Mouse (Mus musculus) 3134 (cell line): ENCODE data around the gene Auh.

ENCODE experiments used
- DNase-seq: peaks from one replicate; pipeline ENCODE4 v3.0.0-alpha.2; 2011; ENCODE audit warnings: low spot score; ENCODE audit not compliant: insufficient read length; ENCODE audit errors: extremely low read depth

Auh gene

DNA sequence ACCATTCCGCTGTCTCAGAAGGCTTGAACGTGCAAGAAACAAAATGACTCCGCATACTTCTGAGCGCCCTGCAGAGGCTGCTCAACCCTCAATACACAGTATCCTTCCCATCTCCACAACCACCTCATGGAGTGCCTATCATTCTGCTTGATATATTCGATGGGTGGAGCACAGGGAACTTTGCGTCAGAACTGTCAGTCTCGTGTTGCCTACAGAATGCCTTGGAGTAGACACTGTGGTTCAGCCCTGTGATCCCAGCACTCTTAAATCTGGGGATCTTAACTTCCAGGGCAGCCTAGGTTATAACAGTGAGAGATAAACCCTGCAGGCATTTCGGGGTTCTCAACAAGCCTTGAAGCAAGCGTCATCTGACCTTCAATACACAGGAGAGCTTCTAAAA is 1.1 kb downstream of the Auh start:
- no peak for DNase-seq

DNA sequence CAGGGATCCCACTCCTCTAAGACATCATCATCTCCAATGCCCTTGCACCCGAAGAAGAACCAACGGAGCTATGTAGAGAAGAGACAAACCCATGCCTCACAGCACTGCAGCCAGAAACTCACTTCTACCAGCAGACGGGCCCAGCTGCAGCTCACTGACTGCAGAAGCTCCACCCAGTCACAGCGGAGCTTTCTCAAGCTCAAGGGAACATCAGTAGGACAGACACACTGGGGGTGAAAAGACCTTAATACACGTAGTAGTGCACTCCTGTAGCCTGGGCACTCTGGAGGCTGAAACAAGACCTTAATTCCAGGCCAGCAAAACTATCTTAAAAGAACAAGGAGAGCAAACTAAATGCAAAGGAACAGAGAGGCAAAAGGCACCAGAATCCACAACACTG is 5.0 kb downstream of the Auh start:
- no peak for DNase-seq

DNA sequence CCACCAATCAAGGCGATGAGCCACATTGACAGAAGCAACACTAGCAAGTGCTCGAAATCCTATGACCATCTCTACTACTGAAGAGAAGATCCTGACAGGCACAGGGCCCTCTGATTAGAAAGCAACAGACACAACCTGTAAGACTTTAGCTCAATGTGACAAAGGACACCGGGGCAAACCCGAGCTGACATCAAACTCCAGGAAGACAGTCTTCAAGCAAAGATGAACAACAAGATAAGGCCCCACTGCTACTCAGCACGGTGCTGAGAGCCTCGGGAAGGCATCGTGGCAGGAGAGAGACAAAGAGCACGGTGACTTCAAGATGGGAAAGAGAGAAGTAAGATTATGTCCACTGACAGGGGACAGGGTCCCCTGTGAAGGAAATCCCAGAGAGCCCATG is 7.5 kb downstream of the Auh start:
- DNase-seq, result no peak

DNA sequence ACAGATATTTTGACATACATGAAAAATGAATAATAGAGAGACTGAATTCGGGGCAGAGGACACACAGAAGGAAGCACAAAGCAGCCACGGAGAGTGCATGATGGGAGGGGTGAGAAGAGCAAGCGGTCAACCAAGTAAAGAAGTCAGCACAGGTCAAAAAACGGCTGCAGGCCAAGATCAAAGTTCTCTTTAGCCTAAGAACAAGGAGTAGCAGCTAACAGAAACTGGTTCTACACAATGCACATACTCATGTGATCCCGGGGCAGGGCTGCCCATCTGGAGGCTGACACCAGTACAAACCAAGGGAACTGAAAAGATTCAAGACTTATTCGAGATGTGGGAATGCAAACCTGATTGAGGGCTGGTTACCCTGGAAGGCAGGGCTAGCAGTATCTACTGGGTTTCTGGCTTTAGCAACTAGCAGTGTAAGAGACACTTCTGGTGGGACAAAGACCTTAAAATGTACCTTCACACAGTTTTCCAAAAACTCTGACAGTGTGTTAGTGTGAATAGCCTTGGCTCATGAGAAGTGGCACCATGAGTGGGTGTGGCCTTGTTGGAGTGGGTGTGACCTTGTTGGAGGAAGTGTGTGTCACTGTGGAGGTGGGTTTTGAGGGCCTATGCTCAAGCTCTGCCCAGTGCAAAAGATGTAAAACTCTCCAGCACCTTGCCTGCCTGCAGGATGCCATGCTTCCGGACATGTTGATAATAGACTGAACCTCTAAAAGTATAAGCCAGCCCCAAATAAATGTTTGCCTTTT is 8.2 kb downstream of the Auh start:
- no peak for DNase-seq

DNA sequence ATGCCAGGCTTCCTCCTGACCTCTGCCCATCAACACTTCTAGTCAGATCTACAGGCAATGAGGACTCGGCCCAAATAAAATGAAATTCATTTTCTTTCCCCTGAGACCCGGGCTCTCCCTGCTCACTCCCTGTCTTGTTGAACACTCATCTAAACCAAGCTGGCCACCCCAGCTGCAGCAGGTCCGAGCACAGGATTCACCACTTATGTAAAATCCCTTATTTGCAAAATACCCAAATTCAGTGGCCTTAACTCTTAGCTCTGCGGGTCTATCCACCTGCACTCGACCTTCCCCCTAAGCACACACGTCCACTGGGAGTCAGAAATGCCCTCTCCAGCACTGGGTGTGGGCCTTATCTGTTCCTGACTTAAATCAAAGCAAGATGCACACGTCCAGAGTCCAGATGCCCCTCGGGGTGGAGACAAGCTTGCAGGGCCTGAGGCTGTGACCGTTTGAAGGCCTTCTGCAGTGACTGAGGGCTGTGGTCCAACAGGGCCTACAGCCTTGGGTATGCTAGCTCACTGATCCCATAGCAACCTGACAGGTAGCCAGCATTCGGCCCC is 9.6 kb downstream of the Auh start:
- DNase-seq, result no peak

DNA sequence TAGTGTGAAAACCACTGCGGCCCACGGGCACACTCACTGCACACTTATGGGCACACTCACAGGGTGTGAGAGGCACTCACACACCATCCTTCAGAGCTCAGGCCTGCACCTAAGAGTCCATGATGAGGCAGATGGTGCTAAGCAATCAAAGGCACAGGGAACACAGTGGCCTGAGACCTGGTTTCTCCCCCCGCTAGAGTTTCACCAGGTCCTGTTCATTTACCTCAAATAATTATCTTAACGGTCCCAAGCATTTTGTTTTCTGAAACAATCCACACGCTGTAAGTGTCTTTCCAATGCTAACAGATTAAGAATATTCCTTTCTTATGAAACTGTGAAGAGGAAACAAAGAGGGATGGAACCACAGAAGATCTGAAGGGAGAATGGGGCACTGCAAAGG is 11.1 kb downstream of the Auh start:
- DNase-seq, result no peak

DNA sequence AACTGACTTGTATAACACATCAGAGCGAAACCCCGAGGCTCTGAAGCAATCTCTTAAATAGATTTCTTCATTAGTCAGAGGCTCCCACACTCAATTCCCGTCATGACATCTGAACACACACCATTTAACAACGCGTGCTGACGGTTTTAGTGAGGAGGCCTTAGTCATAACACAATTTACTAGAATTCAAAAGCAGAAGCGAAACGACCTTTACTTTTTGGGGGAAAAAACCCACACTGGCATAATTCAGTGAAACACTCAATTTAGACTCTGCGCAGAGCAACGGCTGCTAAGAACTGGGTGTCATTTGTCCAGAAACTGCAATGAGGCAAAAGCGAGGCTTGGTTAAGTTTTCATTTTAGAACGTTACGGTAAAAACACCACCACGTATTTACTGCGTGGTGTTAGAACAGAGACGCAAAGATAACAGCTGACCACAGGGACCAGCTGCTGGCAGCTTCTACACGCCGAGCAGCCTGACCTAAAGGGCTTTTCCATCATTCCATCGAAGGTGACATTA is 14.8 kb downstream of the Auh start:
- no peak for DNase-seq

DNA sequence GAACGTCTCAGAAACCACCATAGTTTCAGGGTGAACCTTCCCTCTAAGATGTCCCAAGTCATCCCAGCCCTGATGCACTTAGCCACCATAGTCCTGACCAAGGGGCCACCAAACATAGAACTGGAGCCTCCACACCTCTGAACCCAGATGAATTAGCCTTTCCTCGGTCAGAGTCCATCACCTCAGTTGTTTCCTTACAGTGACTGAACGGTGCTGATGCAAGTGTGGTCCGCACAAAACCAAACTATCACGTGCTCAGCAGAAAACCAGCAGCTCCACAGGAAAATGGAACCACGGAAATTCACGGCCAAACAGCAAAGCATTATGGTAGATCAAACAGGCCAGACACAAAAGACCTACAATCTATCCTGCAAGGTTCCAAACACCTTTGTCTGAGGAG is 15.6 kb downstream of the Auh start:
- DNase-seq, result no peak

DNA sequence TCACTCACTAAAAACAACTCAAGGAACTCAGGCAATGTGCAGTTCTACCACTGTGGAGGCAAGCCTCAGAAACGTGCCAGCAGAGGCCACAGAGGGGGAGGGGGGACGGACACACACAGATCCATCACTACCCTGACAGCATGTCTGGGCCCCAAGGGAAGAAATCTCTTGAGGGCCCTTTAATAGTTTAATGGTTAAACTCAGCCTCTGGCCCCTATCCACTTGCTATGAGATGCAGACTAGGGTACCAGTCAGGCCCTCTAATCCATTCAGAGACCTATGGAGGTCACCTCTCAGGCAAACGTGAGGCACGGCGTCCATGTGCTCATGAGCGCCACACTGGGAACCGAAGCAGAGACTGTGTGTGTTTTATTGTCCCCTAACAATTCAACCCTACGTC is 17.0 kb downstream of the Auh start:
- DNase-seq, result no peak

DNA sequence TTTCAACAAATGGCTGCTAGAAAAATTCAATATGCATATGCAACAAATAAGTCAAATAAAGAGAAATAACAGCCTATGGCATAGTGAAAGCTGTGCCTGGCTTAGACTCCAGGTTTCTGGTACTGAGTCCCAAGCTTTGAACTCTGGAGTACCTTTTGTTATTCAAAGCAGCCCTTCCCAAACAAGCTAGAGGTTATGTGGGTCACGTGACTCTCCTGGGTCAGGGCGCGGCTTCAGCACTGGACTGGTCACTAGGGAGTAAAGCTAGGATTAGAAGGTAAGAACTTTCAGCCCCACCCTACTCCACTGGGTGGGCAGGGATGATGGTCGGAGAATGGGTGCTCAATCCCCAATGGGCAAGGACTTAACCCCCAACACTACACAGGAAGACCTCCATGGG is 18.2 kb downstream of the Auh start:
- DNase-seq, result no peak

DNA sequence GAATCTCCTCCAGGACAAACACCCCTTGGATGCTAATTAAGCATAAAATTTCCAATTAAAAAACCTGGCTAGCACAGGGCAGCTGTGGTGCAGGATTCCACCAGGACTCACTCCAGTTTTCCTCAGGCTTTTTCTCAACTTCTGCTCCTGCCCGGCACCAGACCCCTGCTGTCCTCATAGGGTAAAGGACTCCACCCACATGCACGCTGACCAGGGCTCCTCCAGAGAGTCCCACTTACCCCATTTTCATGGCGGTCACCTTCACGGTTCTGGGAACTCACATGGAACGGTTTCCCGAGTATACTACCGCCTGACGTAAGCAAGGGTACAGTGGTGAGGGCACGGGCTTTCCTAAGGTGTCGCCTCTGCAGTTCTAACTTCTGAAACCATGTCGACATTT is 23.2 kb downstream of the Auh start:
- DNase-seq, result no peak

DNA sequence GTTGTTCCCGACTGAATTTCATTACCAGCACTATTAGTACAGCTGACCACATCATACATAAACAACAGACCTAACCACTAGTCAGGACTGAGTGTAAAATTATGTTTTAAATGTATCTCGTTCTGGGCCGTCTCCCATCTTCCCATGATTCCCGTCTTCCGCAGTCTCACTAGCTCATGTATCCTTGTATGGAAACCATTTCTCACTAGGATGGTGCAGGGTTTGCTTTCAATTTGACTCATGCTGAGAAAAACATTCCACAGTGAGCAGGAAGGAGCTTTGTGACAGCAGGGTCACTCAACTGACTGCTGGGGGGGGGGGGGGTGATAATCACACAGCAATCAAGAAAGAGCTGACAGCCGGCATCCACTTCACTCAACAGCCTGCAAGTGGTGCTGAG is 25.3 kb downstream of the Auh start:
- no peak for DNase-seq

DNA sequence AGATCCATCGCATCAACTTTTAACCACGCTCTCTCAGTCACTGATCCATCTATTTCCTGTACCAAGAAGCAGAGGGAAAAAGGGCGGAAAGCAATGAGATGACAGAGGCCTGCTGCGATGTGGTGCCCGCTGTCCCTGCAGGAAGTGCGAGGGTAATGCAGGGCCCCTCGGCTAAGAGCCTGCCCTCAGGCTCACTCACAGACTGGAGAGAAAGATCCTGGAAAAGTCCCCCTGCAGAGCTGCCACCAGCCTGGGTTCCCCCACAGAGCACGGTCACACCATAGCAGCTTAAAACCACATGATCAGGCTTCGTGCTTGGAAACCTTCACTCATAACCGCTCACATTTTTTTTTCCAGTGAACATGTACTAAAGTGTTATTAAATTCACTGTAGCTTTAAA is 25.7 kb downstream of the Auh start:
- DNase-seq, result no peak

DNA sequence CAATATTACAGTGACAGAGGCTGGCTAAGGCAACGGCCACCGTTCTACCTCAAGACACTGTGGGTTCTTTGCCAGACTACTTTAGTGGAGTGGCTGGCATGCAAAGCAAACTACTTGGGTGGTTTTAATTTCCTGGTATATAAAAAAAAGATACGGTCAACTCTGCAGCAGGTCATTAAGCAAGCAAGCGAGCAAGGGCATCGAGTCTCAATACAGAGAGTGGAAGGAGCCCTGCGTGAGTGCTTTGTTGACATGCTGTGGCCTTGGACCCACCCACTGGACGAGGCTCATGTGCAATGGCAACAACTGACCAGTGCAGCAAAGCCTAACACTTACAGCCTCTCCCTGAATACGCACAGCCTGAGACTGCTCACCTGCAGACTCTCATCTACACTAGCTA is 27.0 kb downstream of the Auh start:
- no peak for DNase-seq

DNA sequence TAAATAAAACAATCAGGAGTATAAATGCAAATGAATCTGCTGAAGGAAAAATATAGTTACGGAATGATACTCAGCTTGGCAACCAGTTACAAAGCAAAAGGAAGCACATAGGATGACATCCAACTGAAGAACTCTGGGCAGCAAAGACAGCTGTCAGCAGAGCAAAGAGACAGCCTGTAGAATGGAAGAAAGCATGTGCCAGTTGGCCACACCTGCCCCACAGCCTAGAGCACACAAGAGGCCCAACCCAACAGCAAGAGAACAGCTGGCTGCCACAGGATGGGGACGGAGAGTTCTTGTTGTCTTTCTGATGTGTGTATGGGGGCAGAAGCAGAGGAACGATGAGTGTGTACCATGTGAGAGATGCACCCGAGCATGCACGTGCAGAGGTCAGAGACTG is 29.8 kb downstream of the Auh start:
- no peak for DNase-seq

DNA sequence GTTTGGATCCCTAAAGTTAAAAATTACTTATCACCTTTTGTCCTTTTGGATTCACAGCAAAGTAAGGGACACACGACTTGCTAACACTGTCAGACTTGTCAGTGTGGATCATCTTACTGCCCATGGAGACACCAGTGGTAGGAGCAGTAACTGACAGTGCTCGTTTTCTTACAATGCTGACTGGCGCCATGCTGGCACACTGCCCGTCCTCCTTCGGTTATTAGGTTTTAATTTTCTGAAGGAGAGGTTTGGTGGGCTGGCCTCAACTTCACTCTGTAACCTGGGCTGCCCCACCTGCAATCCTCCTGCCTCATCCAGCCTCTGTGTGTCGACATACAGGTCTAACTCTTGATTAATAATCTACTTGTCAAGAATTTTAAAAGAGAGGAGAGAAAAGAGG is 31.7 kb downstream of the Auh start:
- DNase-seq, result no peak

DNA sequence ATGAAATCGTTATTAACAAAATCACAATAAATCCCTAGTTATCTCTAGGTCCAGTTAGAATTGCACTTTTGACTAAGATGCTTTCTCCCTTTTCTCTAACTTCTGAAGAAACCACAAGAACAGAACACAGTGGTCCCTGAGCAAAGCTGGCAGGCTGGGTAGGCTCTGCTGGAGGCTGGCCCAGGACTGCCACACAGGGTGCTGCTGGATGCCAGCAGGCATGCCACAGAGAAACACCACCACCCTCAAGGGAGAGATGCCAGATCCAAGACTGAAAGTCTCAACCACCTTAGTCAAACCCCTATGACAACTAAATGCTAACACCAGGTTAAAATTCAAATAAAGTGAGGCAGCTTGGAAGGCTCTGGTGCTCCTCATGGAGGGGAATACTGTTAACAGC is 36.7 kb downstream of the Auh start:
- DNase-seq, result peak; percentile 73

DNA sequence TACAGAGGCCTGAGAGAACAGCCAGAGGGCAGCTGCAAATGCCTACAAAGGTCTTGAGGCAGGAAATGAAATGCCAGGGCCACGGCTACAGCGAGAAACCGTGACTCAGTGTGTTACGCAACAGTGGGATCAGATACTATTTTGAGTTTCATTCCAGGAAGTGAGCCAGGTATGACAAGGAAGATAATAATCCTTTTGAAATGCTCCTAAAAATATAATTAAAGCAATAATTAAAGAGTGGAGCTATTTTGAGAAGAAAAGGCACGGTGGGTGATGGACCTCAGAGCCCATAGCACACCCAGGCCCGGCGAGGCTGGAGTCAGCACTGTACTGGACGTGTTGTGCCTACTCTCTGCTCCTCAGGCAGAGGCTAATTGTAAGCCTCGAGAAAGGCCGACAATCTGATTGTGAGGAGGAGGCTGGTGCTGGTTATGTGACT is 37.4 kb downstream of the Auh start:
- DNase-seq, result peak; percentile 72

DNA sequence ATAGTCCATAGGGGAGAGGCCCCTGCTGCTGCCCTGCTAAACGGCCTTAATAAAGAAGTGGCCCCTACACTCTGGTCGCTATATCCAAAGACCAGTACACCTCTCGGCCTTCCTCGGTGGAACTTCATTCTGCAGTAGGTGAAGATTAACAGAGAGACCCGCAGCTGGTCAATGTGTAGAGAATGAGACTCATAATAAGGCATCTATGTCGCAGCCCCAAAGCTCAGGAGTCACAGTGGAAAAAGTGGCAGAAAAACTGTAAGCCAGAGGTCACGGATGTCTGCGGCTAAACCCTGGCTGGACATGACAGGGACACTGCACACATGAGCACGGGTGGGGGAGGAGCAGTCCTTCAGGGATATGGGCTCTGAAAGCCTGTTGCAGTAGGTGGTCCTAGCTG is 39.2 kb downstream of the Auh start:
- no peak for DNase-seq

DNA sequence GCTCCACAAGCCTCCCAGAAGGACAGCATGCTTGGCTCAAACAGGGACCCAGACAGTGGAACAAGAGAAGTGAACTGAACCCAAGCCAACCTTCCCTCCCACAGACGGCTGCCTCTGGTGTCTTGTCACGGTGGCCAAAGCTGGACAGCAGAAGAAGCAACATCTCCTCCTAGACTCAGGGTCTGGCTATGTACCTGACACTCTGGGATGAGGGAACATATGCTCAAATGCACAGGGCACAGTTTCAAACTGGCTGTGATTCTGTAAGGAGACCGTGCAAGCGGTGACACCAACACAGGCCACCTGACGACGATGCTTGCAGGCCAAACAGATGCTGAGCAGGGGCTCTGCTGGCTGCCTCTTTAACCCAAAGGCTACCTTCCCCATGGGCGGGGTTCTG is 42.7 kb downstream of the Auh start:
- no peak for DNase-seq

DNA sequence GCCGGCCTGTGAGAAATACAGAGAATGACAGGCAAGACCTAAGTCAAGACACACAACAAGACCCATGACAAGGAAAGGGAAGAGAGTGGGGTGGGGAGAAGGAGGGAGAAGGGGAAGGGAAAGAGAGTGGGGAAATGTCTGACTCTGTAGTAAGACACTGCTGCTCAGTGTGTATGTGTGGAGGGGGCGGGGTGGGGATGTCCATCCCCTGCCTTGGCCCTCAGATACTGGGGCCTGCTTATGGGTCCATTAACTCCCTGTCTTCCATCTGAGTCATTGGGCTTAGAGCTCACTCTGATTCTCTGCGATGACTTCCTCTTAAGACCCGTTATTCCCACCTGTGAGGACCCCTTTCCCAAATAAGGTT is 45.5 kb downstream of the Auh start:
- DNase-seq, result no peak

DNA sequence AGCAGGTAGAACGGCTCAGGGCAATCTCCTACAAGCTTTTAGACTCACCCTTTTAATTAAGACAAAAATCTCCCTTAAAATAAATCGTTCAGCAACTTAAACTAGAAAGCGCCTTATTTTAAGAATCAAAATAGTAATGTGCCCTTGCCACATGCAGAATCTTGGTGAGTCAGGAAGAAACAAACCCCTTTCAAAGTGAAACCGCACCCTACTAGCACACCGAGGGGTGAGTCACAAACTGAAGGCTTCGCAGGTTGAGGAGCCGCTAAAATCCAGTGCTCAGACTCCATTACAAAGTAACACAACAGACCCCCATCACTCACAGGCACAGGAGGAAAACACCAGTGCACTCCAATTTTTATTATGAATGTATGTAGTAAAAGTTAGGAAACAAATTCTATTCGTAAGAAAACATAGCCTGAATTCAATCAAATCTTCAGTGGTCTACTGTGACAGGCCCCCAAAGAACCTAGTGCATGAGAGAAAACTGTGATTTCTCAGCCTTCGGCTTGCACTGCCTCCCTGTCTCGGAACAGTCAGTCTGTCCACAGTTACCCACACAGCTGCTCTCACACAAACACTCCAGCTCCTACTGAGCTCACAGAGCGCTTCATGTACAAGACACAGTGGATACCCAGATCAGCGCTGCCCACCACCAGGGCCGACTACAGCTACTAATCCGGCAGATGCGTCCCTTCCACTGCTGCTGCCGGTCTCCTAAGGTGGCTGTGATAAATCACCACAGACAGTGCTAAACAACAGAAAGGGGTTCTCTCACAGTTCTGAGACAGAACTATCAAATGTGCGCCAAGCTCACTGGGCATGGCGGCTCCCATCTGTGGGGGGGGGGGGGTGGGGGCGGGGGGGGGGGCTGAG is 46.2 kb downstream of the Auh start:
- no peak for DNase-seq
